Mouse (Mus musculus) T-helper 2 cell (primary cell): ENCODE results near the gene Raf1.
"Not testable (repeated sequence)": the region's sequence is repeated elsewhere in the genome, so short reads cannot be mapped to it uniquely, and the experiment has no call there.

Experiments used
- in situ Hi-C: fragments of 300-600 bp; cut with MboI, MseI; formaldehyde crosslinking; loops from one replicate; pipeline ENCODE4 v1.15.1; 2025; ENCODE audit warnings: high pct_unique_total_duplicates

The Raf1 gene

DNA sequence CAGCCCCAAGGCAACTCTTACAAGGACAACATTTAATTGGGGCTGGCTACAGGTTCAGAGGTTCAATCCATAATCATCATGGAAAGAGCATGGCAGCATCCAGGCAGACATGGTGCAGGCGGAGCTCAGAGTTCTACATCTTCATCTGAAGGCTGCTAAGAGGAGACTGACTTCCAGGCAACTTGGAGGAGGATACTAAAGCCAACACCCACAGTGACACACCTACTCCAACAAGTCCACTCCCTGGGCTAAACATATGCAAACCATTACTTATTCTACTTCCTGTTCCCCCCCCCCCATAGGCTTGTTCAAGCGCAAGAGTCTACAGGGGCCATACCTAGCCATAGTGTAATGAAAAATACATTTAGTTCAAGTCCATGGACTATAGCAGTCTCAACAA is 7.8 kb upstream of the Raf1 start:
- in situ Hi-C loops: no loop called here

DNA sequence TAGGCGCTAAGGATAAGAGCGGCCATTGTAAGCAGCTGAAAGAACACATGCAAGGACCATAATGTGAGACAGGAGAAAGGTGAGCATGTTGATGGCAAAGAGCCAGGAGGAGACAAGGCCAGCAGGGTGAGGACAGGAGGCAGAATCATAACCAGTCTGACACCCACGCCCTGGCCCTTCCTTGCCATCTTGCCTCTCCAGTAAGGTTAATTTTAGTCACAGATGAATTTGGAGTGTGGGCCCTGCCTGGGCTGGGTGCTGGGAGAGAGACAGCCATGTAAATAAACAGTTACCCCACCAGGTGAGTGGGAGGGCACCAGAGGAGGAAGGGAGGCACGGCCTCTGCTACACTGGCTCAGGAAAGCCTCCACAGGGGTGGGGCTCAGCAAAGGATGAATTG is 4.6 kb upstream of the Raf1 start:
- in situ Hi-C loops: no loop called here

DNA sequence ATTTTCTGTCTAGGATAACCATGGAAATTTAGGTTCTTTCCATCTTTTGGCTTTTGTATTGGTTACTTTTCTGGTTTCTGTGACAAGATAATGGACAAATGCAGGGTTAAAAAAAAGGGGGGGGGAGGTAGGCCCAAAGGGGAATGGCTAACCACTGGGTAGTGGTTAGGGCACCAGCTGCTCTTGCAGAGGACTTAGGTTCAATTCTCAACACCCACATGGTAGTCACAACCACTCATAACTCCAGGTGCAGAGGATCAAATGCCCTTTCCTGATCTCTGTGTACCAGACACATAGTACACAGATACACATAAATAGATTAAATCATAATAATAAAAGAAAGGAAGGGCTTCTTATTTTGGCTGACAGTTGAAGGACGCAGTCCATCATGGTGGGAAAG is 1.6 kb upstream of the Raf1 start:
- in situ Hi-C loops: no loop called here

DNA sequence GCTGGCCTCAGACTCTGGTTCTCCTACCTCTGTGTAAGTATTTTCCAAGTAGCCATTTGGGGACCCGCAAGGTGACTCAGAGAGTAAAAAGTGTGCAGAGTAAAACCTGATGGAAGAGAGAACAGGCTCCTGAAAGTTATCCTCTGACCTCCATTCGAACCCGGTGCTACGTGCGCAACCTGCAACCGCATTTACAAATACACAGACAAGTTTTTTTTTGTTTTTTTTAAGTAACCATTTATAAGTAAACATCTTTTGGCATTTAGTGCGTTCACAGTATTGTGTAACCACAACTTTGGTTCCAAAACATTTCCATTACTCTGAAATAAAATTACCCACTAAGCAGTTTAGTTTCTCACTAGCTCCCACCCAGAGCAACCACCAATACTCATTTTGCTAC is 1.0 kb upstream of the Raf1 start:
- in situ Hi-C loops: no loop called here

DNA sequence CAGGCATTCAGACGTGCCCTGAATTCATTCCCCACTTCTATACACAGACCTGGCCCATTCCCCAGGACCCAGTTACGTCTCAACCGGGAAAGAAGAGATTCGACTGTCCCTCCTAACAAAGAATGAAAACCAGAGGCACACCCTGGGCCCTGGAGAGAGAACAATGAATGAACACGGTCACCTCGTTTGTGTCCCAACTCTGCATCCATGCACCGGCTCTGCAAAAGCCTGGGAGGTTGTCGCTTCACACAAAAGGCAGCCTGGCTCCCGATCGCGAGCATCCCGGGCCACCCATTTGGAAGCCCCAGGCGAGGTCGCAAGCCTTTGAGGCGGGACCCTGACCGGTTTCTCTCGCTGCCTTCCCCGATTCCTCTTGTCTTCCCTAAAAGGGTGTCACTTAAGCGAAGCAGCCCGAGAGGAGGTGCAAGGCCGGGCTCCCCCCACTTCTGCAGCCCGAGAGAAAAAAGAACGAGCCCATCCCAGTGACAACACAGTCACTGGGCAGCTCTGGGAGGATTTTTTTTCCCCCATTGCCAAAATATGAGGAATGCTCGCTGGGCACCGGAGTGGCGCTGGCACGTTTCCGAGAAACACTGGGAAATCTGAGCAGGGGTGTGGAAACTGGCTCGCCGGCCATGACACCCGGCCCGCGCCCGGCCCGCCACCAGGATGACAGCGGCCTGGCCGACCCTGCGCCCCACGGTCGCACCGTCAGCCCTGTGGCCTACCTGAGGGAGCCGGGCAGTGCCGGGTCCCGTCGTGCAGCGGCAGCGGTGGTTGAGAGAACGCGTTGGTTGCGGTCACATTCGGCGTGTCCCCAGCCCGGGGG is 713 bp downstream of the Raf1 start:
- in situ Hi-C loops: no loop called here

DNA sequence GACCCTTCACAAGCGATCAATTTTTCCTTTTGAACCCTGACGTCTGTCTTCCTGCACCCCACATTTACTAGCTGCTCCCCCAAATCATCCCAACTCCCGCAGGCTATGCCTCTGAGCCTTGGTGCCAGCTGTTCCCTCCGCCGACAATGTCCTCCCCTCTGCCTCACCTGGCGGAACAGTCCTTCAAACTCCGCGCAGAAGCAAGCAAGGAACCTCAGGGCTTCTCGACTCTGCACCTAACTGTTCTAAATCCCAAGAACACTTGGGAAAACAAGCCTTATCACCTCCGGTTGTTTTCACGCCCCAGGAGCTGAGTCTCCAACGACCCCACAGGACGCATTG is 1.3 kb downstream of the Raf1 start:
- in situ Hi-C loops: no loop called here

DNA sequence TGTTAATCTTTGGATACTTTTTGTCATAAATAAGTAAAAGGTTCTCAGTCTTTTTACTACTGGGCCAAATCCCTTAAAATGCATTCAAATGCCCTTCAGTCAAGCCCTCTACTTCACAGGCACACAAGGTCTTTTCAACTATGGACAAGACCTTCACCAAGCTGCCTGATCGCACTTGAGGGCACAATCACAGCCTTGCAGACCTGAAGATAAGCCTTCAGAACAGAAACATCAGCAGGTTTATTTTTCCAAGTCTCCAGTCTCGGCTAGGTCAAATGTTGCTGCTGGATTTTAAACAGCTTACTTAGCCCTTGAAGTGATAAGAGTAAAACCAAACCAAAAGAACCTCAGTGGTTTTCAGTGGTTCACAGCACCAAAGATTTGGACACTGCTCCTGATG is 2.1 kb downstream of the Raf1 start:
- in situ Hi-C loops: no loop called here

DNA sequence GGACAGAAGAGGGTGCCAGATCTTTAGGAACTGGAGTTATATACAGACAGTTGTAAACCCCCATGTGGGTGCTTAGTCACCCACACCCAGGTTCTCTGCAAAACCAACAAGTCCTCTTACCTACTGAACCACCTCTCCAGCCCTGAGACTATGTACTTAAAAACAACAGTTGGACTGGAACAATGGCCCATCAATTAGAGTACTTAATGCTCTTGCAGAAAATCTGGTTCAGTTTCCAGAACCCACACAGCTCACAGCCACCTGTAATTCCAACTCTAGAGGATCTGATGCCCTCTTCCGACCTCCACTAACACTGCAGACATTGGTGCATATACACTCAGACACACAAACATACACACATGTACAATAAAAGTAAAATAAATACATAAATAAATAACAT is 3.7 kb downstream of the Raf1 start:
- in situ Hi-C loops: no loop called here

DNA sequence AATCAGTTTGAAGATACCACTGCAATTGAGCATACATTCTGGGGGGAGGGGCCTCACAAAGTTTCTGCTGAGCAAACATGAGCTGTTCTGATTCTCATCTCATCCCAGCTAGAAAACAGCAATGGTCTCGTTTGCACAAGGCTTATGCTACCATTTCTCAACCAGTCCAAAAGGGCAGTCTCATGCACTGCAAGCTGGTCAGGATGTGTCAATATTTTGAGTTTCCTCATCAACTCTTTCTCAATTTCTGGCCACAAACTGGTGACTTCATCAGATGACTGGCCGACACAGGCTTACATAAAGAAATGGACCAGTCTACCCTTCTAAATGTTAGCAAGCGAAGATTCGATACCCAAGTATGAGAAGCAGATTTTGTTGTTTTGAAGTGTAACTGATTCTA is 9.8 kb downstream of the Raf1 start:
- in situ Hi-C loops: no loop called here

DNA sequence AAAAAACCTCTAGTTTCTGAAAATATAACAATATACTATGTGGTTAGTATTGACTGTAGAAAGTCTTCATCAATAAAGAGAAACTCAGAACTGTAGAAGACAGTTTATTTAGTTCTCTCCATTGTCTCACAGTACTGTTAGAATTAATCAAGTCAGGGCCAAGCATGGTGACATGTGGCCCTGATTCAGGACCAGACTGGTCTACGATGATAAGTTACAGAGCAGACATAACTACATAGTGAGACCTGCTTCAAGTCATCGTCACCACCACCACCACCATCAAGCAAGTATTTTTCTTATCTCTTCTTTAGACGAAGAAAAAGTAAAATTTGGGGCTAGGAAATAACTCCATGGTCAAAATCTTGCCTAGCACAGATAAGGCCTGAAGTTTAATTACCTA is 12.2 kb downstream of the Raf1 start:
- in situ Hi-C loops: no loop called here

DNA sequence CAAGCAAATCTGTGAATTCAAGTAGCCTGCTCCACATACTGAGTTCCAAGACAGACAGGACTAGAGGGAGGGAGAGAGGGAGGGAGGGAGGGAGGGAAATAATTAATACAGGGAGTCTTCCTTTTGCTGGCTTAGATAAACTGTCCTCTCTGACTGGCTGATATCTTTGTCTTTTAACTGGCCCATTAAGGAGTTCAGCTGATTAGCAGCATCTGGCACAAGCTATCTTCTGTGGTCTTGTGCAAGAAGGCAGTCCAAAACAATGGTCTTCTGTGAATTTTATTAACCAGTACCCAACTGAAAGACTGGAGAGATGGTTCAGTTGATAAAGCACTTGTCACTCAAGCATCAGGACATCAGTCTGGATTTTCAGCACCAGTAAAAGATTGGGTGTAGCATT is 17.6 kb downstream of the Raf1 start:
- in situ Hi-C loops: no loop called here

DNA sequence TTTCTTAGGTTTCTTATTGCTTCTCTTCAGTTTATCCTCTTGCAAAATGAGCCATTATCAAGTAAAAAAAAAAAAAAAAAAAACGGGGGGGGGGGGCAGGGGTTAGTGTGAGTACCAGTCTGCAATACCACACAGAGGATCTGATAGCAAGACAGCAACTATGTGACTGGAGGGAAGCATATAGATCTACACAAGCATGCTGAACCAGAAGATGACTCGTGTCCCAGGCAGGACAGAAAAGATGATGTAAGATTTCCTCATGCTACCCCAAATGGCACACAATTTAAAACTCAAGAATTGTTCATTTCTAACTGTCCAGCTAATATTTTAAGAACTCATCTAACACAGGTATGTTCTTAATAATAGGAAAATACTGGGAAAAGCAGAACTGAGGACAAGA is 22.5 kb downstream of the Raf1 start:
- in situ Hi-C loops: no loop called here

DNA sequence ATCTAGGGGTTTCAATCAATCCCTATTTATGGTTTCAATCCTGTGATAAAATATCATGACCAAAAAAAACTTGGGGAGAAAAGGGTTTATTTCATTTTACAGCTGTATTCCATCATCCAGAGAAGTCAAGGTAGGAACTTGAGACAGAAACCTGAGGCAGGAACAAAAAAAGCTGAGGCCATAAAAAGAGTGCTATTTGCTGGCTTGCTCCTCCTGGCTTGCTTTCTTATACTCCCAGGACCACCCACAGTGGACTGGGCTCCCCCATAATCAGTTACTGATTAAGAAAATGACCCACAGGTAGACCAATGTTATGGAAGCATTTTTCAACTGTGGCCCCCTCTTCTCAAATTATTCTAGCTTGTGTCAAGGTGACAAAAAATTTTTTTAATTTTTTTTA is 24.7 kb downstream of the Raf1 start:
- in situ Hi-C loops: no loop called here

DNA sequence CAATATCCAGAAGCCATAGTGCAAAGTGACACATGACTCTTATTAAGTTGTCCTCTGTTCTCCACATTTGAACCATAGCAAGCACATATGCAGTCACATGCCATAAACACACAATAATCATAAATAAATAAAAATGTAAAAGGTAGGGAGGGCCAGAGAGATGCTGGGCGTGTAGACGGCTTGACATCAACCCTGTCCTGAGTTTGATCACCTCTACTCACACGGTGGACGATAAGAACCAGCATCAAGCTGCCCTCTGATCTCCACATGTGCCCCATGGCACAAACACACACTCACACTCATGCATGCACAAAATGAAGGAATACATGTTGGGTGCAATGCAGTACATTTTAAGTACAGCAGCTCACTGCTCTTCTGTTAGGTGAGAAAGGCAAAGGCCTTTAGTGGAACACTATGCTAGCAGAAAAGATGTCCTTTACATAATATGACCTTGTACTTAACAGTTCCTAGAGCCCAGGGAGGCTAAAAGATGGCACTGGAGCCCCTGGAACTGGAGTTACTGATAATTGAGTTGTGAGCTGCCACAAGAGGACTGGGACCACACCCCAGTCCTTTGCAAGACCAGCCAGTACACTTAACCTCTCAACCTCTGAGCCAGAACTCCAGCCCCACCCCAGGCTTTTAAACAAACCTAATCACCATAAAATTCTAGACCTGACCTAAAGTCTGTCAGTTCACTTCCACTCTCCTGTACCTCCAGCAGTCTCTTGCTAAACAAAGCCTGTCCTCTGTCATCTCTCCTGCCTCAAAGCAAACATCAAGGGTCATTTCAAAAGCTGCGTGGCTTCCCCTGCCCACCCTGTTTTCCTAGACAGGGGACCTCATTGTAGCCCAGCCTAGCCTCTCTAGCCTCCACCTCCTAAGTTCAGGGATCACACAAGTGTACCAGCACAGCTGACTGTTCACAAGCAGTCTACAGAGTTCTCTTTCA is 25.7 kb downstream of the Raf1 start:
- in situ Hi-C loops: no loop called here

DNA sequence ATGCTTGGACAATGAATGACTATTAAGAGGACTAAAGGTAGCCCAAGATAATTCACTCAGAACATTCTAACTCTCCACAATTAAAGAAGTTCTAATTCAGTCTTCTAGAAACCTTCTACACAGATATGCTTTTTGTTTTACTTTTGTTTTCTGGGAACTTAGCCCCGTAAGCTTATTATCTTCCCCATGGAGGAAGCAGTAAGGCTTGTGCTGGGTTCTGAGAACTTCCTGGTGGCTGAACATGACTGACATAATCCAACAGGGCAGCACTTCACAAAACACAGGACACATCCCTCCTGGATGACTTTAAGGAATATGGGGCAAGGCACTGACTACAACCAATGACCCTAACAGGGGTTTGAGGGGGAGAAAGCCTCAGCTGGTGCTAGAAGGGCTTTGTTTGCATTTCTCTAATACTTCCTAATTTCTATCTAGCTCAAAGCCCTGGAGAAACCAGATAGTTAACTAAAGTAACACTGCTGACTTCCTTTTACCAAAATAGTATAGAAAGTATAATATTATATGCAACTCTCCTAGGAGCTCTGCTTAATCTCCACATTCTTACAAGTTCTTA is 26.6 kb downstream of the Raf1 start:
- in situ Hi-C loops: no loop called here

DNA sequence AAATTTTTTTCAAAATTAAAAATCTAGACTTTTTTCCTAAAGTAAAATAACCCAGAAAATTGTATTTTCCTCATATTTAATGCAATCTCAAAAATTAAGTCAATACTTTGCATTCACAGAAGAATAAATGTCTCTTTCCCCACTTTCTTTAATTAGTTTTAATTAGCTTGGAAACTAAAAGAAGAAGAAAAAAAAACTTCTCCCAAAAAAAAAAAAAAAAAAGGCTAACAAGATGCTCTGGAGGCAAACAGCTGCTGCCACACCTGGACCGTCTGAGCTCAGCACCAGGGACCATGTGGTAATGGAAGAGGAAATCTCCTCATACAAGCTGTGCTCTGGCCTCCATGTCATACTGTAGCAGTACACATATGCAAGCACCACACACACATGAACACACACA is 33.1 kb downstream of the Raf1 start:
- in situ Hi-C loops: no loop called here

DNA sequence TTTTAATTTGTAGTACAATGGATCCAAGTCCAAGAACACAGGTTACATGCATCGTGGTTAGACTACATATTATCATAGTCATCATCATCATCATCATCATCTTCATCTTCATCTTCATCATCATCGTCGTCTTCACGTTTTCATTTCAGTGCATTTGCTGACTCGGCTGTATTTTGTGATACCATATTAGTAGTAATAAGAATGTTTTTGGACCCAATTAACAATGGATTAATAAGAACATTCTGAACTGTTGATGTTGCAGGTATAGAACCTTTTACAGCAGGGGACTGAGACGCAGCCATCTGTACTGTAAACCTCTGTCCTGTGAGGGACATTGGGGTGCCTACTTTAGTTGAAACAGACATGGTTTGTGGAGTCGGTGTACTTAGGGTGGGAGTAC is 38.2 kb downstream of the Raf1 start:
- in situ Hi-C loops: not testable (repeated sequence)

DNA sequence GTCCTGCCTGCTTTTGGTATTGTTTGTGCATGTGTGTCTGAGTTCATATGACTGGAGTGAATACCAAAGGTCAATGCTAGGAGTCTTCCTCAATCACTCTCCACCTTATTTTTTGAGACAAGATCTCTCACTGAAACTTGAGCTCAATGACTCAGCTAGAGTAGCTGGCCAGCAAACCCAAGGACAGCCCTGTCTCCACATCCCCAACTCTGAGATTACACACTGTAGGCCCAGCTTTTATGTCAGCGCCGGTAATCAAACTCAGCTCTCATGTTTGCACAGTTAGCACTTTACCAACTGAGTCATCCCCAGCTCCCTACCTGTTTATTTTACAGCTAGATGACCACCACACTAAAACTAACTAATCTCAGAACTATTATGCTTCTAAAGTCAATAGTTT is 42.4 kb downstream of the Raf1 start:
- in situ Hi-C loops: no loop called here

DNA sequence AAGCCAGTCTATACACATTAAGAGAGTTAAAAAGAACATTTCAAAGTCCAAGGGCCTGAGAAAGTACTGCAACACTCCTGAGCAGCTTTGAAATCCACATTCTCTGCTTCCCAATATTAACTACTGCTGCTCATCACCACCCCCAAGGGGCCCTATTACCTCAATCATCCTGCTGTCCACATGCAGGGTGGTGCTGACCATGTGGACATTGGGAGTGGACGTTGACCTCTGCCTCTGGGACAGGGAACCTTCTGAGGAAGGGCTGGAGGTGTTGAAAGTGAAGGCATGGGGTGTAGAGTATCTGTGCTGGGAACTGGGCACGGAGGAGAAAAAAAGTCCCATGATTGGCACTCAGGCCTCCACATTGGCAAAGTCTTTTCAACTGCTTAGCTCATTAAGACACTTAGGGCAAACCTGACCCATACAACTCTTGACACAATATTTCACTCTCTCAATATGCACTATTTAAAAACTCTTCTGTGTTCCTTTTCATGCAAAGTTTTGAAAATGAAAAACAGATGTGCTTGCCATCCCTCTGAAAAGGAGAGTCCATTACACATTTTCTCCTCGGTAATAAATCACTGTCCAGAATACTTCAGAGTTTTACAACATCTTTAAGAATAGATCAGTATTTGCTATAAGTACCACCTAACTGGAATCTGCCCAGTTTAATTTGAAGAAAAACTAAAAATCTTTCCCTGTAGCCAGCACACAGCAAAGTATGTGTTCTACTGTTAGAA is 45.2 kb downstream of the Raf1 start:
- in situ Hi-C loops: no loop called here

DNA sequence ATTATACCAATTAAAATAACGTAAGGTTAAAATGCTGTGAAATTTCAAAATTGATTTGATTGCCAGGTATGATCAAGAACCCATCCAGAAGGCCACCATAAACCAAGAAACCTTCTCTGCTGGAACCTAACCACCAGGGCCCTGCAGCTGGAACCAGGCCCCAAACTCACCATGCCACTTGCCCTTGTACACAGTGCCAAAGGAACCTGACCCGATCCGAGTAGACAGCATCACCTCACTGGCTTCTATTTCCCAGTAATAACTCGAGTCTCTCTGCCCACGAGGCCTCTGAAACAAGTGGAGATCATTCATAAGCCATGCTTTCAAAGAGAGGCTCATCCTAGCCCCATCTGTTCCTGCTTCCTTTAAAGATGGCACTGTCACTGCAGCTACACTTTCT is 50.3 kb downstream of the Raf1 start:
- in situ Hi-C loops: no loop called here

DNA sequence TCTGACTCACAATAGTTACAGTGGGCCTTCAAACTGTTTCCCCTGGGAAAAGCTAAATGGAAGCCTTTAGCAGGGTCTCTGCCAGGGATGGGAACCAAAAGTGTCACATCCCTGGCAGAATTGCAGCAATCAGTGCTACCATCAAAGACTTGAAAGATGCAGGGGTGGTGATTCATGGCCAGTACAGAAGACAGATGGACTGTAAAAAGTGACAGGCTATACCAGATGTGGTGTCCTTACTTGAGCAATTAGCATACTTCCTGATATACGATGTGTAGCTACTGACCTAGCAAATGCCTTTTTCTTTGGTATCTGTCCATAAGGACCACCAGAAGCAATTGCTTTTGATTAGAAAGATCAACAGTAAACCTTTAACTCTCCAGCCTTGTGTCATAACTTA is 55.5 kb downstream of the Raf1 start:
- in situ Hi-C loops: no loop called here

DNA sequence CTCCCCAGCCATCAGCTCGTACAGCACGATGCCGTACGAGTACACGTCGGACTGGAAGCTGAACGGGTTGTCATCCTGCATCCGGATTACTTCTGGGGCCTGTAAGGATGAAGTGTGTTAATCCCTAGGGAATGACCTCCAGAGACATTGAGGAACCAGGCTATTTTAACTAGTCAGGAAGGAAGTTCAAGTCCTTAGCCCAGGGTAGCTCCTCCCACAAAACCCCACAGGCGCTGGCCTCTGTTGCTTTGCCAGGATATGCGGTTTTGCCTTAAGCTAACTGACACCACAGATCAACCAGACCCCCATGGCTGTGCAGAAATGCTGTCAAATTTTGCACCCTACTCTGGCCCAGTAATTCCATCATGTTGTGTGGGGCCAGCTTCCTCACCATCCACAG is 56.6 kb downstream of the Raf1 start:
- in situ Hi-C loops: no loop called here
